Mouse (Mus musculus): ENCODE measurements at regions not wholly inside any gene's neighbourhood (a gene's known extent, or its start where the extent isn't known, plus 50 kb on each side); places are given as distances from the start of the nearest gene placed in this dataset.

GRCm38 (mm10) chr7:133469106-133469505 lies 132.9 kb downstream of the Tex36 start:
- no peak for DNase-seq (ENCODE audit: low read depth, low spot score)

GRCm38 (mm10) chr7:133468346-133468745 lies 133.6 kb downstream of the Tex36 start:
- DNase-seq (ENCODE audit: low read depth, low spot score): no peak

- DNase-seq (ENCODE audit: low read depth, low spot score): no peak
Measured at GRCm38 (mm10) chr7:133467579-133467978, 134.4 kb downstream of the Tex36 start.

GRCm38 (mm10) chr7:133459306-133459705 lies 142.7 kb downstream of the Tex36 start:
- no peak for DNase-seq (ENCODE audit: low read depth, low spot score)

- DNase-seq (ENCODE audit: low read depth, low spot score): no peak
Measured at GRCm38 (mm10) chr7:133457436-133458324, 144.3 kb downstream of the Tex36 start.

- DNase-seq (ENCODE audit: low read depth, low spot score): no peak
Measured at GRCm38 (mm10) chr7:133450246-133450645, 151.7 kb downstream of the Tex36 start.

GRCm38 (mm10) chr7:133447079-133447478 lies 154.9 kb downstream of the Tex36 start:
- DNase-seq (ENCODE audit: low read depth, low spot score): no peak

- DNase-seq (ENCODE audit: low read depth, low spot score): no peak
Measured at GRCm38 (mm10) chr7:133441661-133442060, 160.3 kb downstream of the Tex36 start.

- DNase-seq (ENCODE audit: low read depth, low spot score): no peak
Measured at GRCm38 (mm10) chr7:133441169-133441568, 160.8 kb downstream of the Tex36 start.

GRCm38 (mm10) chr7:133440711-133441110 lies 161.2 kb downstream of the Tex36 start:
- DNase-seq (ENCODE audit: low read depth, low spot score): no peak

- DNase-seq (ENCODE audit: low read depth, low spot score): no peak
Measured at GRCm38 (mm10) chr7:133440086-133440485, 161.9 kb downstream of the Tex36 start.

GRCm38 (mm10) chr7:133438631-133439030 lies 163.3 kb downstream of the Tex36 start:
- DNase-seq (ENCODE audit: low read depth, low spot score): no peak

- DNase-seq (ENCODE audit: low read depth, low spot score): no peak
Measured at GRCm38 (mm10) chr7:133437866-133438265, 164.1 kb downstream of the Tex36 start.

- no peak for DNase-seq (ENCODE audit: low read depth, low spot score)
Measured at GRCm38 (mm10) chr7:133435596-133436357, 166.2 kb downstream of the Tex36 start.

- no peak for DNase-seq (ENCODE audit: low read depth, low spot score)
Measured at GRCm38 (mm10) chr7:133434027-133434820, 167.7 kb downstream of the Tex36 start.

GRCm38 (mm10) chr7:133432343-133432742 lies 169.6 kb downstream of the Tex36 start:
- DNase-seq (ENCODE audit: low read depth, low spot score): no peak

- no peak for DNase-seq (ENCODE audit: low read depth, low spot score)
Measured at GRCm38 (mm10) chr7:133402072-133402471, 199.9 kb downstream of the Tex36 start.

GRCm38 (mm10) chr7:133400691-133401090 lies 201.3 kb downstream of the Tex36 start:
- no peak for DNase-seq (ENCODE audit: low read depth, low spot score)

- DNase-seq (ENCODE audit: low read depth, low spot score): no peak
Measured at GRCm38 (mm10) chr7:133388716-133389115, 213.2 kb downstream of the Tex36 start.

GRCm38 (mm10) chr7:133382032-133382712 lies 219.8 kb downstream of the Tex36 start:
- no peak for DNase-seq (ENCODE audit: low read depth, low spot score)

- DNase-seq (ENCODE audit: low read depth, low spot score): no peak
Measured at GRCm38 (mm10) chr7:133379373-133379772, 222.6 kb downstream of the Tex36 start.
